Mouse (Mus musculus) lung, embryonic 16.5 days (tissue): ENCODE results near the gene Atpif1. TPM values are rescaled to one million over a fixed set of nuclear protein-coding genes. Genes with fewer than 3 reads are reported as not detected.

Source experiments
- ATAC-seq: fragments of 200-750 bp; cut with Nextera tagmentation; 2 replicates; pipeline ENCODE4 v1.8.0; 2017; ENCODE audit warnings: low read depth, mild to moderate bottlenecking, moderate library complexity
- H3K27ac ChIP-seq: fragments of 300-500 bp; sonication (generic); 2 replicates; pipeline ENCODE4 v1.5.1; 2014; ENCODE audit warnings: mild to moderate bottlenecking, control low read depth, low read length
- H3K27me3 ChIP-seq: fragments of 300-500 bp; sonication (generic); 2 replicates; pipeline ENCODE4 v1.6.1; 2014; ENCODE audit warnings: low read depth, low read length, mixed read lengths; ENCODE audit not compliant: control insufficient read depth, insufficient read depth
- H3K36me3 ChIP-seq: fragments of 300-500 bp; sonication (generic); 2 replicates; pipeline ENCODE4 v1.6.1; 2014; ENCODE audit warnings: low read length; ENCODE audit not compliant: control insufficient read depth, insufficient read depth
- H3K4me1 ChIP-seq: fragments of 300-500 bp; sonication (generic); replicated peaks from 2 replicates; pipeline ENCODE4 v1.6.1; 2014; ENCODE audit warnings: low read length, mixed read lengths; ENCODE audit not compliant: control insufficient read depth, insufficient read depth
- H3K4me2 ChIP-seq: fragments of 300-500 bp; sonication (generic); 2 replicates; pipeline ENCODE4 v1.6.1; 2014; ENCODE audit warnings: low read depth, low read length, control low read depth
- H3K4me3 ChIP-seq: fragments of 300-500 bp; sonication (generic); 2 replicates; pipeline ENCODE4 v1.5.1; 2014; ENCODE audit warnings: mild to moderate bottlenecking, low read length, control low read depth
- H3K9ac ChIP-seq: fragments of 300-500 bp; sonication (generic); 2 replicates; pipeline ENCODE4 v1.6.1; 2014; ENCODE audit warnings: low read length, control low read depth
- H3K9me3 ChIP-seq: fragments of 300-500 bp; sonication (generic); 2 replicates; pipeline ENCODE4 v1.6.1; 2016; ENCODE audit warnings: low read length; ENCODE audit not compliant: control insufficient read depth
- WGBS: fragments of 180-500 bp; shearing (Covaris S2); extraction: QIAGEN DNeasy Blood & Tissue Kit; methylation state at CpG from one replicate; pipeline ENCODE4 v1.1.7; 2014; 5-methylcytosine and 5-hydroxymethylcytosine counted together
- polyA plus RNA-seq: library from polyadenylated mRNA; unstranded; fragments of >200 nt; fragmentation: Nextera tagmentation; extraction: Ambion mirVana; gene quantifications from 2 replicates; pipeline ENCODE4 v1.2.1, GENCODE M21; 2015

Gene Atpif1
- polyA plus RNA-seq, 1 experiment from 2014 or later: 986 TPM

DNA sequence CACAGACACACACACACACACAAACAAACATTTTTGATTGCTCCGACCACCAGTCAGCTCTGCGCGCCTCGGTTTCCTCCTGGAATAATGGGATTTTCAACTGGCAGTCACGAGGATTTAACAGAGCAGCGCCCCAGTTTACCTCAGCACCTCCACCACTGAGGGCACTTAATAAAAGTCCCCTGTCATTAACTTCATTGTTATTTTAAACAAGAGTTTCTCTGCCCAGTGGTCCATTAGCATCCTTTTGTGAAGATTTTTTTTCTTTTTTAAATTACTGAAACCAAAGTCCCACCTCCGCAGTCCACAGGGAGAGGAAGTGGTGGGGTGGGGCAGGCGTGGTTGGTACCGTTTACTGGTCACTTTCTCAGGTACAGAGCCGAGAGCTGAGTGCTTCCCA, 27.7 kb downstream of the Atpif1 start:
- 68% methylated on average over 10 of the region's 10 CpGs for WGBS
- no peak overlapping the region for H3K27ac ChIP-seq
- H3K36me3 ChIP-seq: no peaks in the 10 kb centered on the region
- H3K9ac ChIP-seq: no peak overlapping the region
- peaks cover 15% of the 10 kb centered on the region for H3K4me1 ChIP-seq
- H3K27me3 ChIP-seq: no peaks in the 10 kb centered on the region
- no peaks in the 10 kb centered on the region for H3K9me3 ChIP-seq
- no peak overlapping the region for H3K4me2 ChIP-seq
- no peak overlapping the region for H3K4me3 ChIP-seq
- ATAC-seq: no peak

DNA sequence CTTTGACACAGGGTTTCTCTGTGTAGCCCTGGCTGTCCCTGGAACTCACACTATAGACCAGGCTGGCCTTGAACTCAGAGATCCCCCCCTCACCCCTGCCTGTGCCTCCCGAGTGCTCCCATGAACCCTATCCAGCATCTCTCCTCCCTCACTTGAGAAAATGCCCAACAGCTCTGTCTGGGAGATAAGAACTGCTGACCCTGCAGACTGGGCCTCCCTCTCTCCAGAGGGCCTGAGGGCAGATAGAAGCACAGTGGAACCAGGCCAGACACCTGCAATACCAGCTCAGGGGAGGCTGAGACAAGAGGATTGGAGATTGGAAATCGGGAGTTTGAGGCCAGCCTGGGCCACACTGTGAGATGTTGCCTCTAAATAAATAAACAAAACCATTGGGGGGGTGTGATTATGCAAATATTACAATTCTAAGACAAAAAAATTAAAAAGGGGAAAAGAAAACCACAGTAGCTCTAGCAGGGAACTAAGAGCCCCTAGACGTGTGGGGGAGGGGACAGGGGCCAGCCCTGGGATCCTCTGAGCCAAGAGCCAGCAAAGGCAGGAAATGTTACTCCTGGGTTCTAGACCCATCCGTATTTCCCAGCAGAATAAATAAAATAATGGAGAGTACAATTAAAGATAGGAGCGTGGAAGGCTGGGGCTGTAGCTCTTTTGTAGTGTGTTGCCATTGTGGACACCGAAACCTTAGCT, 28.3 kb downstream of the Atpif1 start:
- ATAC-seq: no peak
- H3K27me3 ChIP-seq: no peaks in the 10 kb centered on the region
- H3K9ac ChIP-seq: no peak overlapping the region; the same call in 1 of the 2 replicates
- WGBS: 63% methylated on average over 6 of the region's 6 CpGs
- no peak overlapping the region for H3K4me3 ChIP-seq
- H3K36me3 ChIP-seq: no peaks in the 10 kb centered on the region
- H3K9me3 ChIP-seq: no peaks in the 10 kb centered on the region
- H3K4me2 ChIP-seq: no peak overlapping the region
- no peak overlapping the region for H3K27ac ChIP-seq
- peaks cover 15% of the 10 kb centered on the region for H3K4me1 ChIP-seq

DNA sequence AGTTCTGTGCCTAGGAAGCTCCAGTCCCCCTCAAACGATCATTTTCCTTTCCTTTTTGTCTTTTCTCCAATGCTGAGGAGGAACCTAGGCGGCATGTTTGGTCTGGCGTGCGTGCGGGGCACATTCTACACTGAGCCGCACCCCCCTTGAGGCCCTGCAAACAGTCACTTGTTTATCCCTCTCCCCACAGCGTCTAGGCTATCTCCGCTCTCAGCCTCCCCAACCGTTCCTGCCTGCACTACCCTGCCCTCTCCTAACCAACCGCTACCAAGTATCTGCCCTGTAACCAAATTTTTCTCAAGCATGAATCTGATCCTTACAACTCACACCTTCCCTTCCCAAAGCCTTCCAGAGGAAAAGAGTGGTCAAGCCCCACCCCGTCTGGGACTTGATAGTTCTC, 30.1 kb downstream of the Atpif1 start:
- no peak overlapping the region for H3K27ac ChIP-seq

DNA sequence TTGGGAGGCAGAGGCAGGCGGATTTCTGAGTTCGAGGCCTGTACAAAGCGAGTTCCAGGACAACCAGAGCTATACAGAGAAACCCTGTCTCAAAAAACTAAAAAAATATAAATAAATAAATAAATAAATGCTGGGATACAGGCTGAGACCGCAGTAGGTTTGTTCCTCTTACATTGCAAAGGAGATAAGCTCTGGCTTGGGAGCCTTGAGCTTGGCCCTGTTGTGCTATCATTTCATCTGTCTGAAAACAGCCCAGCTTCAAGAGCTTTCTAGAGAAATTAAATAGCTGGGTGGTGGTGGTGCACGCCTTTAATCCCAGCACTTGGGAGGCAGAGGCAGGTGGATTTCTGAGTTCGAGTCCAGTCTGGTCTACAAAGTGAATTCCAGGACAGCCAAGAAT, 31.8 kb downstream of the Atpif1 start:
- no peak for ATAC-seq

More for the DNA sequence above, 30.1 kb downstream of the Atpif1 start:
- H3K4me3 ChIP-seq: no peak overlapping the region
- WGBS: 70% methylated on average over 11 of the region's 11 CpGs
- H3K9ac ChIP-seq: no peak overlapping the region
- ATAC-seq: no peak
- H3K4me1 ChIP-seq: peaks cover 7% of the 10 kb centered on the region
- H3K9me3 ChIP-seq: no peaks in the 10 kb centered on the region
- H3K4me2 ChIP-seq: no peak overlapping the region
- H3K27me3 ChIP-seq: no peaks in the 10 kb centered on the region
- H3K36me3 ChIP-seq: no peaks in the 10 kb centered on the region

DNA sequence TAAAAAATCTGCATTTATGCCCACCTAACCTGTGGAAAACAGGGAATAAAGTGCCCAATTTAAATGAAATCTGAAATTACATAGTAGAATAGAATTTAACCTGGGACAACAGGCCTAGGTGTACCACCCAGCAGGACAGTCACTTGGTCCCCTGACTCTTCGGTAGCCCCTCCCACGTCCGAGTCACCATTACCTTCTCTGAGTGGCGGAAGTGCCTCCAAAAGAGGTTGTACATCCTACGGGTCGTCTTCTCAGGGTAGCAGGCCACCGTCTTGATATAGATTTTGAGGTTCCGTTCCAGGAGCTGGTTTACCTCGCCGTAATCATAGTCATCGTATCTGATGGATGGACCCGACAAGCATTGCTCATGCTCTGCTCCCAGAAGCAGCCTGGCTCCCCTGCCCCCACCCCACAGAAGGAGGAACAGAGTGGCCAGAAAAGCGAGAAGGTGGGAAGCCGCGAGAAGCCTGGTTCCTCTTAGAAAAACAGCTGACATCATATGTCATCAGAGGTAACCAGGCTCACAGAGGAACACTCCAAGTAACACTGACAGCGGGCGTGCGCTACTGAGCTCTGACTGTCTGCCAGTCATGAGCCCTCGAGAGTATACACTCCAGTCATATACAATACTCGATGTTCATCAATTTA, 39.1 kb downstream of the Atpif1 start:
- H3K4me2 ChIP-seq: no peak overlapping the region
- no peak overlapping the region for H3K4me3 ChIP-seq
- H3K9me3 ChIP-seq: no peaks in the 10 kb centered on the region
- no peak for ATAC-seq
- WGBS: 81% methylated on average over 20 of the region's 20 CpGs
- H3K4me1 ChIP-seq: peaks cover under 1% of the 10 kb centered on the region; the same call in 1 of the 2 replicates
- H3K27ac ChIP-seq: no peak overlapping the region
- no peaks in the 10 kb centered on the region for H3K27me3 ChIP-seq
- H3K9ac ChIP-seq: no peak overlapping the region
- peaks cover 21% of the 10 kb centered on the region for H3K36me3 ChIP-seq

More for the DNA sequence above, 31.8 kb downstream of the Atpif1 start:
- Histone ChIP-seq H3K4me3 (no peak overlapping the region), H3K4me1 (no peaks in the 10 kb centered on the region; the same call in 1 of the 2 replicates), H3K36me3 (peaks cover 7% of the 10 kb centered on the region), H3K9me3 (no peaks in the 10 kb centered on the region), H3K27ac (no peak overlapping the region), H3K27me3 (no peaks in the 10 kb centered on the region), H3K9ac (no peak overlapping the region), H3K4me2 (no peak overlapping the region)
- 93% methylated on average over 6 of the region's 6 CpGs for WGBS

DNA sequence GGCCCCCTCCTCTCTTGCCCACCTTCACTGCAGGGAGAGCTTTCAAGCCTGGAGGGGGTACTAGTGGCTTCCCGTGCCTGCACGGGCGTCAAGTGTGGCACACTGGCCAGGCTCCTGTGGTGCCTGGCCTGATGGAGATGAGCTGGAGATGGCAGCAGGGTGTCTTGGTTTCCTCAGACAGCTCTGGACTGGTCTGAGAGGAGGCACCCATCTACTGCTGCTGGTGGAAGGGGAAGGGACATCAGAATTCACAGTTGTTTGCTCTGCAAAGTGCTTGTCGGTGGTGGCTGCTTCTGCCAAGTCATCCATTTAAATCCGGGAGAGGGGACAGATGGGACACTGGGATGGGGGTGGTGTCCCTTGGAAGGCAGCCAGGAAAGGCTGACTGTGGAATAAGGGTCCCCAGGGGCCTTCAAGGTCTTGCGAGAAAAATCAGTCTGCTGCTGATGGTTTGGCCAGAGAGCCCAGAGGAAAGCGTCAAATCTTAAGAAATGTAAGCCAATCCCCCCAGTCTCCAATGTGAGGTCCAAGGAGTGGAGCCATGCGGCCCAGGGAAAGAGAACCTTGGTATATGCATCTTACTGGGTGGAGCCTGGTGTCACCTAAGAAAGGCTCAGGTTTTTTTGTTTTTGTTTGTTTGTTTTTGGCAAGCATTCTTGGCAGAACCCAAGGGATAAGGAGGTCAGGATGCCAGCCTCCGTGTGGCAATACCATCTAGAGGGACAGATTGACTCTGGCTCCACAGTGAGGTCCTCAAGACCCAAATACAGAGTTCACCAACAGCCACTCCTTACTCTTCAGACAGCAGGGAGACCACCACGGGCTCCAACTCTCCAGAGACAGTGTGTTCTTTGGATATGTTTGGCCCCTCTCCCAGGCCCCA, 41.0 kb downstream of the Atpif1 start:
- Histone ChIP-seq H3K4me3 (no peak overlapping the region), H3K9me3 (no peaks in the 10 kb centered on the region), H3K36me3 (peaks cover 18% of the 10 kb centered on the region), H3K9ac (no peak overlapping the region), H3K27ac (no peak overlapping the region), H3K4me2 (no peak overlapping the region), H3K4me1 (peaks cover 8% of the 10 kb centered on the region), H3K27me3 (no peaks in the 10 kb centered on the region)
- ATAC-seq: no peak
- 43% methylated on average over 10 of the region's 10 CpGs for WGBS

DNA sequence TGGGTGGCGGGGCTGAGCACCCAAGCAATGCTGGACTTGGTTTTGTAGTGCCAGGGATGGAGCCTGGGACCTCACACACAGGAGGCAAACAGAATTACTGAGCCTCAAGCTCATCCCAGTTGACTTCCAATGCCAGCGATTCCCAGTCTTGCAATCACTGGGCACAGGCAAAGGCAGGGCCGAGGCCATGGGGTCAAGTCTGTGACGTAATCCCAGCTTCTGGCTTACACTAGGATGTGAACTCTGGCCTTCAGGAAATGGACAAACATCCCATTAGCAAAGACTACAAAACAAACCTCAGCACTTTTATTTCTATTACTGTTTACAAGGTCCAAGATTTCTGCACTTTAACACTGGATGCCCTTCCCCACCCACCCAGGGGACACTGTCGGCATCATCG, 41.7 kb downstream of the Atpif1 start:
- H3K9ac ChIP-seq: no peak overlapping the region
- H3K4me2 ChIP-seq: no peak overlapping the region
- no peak; the same call in 1 of the 2 replicates for ATAC-seq
- H3K27me3 ChIP-seq: no peaks in the 10 kb centered on the region
- no peak overlapping the region for H3K27ac ChIP-seq
- H3K36me3 ChIP-seq: peaks cover 15% of the 10 kb centered on the region
- no peaks in the 10 kb centered on the region for H3K9me3 ChIP-seq
- peaks cover 8% of the 10 kb centered on the region for H3K4me1 ChIP-seq
- no peak overlapping the region for H3K4me3 ChIP-seq
- 78% methylated on average over 6 of the region's 6 CpGs for WGBS

DNA sequence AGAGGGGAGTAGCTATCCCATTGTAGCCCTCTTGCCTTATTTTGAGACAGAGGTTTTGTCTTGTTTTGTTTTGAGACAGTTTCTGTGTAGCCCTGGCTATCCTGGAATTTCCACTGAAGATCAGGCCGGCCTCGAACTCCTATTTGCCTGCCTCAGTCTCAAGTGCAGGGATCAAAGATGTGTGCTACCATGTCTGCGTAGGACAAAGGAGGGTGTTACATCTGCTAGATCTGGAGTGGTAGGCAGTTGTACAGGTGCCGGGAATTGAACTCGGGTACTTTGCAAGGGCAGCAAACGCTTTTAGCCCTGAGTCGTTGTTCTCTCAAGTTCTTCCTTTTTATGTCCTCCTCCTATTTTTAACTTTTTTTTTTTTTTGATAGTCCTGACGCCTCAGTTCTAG, 42.4 kb downstream of the Atpif1 start:
- Histone ChIP-seq H3K9me3 (no peaks in the 10 kb centered on the region), H3K4me3 (no peak overlapping the region), H3K36me3 (peaks cover 12% of the 10 kb centered on the region; the same call in 1 of the 2 replicates), H3K4me2 (no peak overlapping the region), H3K4me1 (peaks cover 8% of the 10 kb centered on the region), H3K9ac (no peak overlapping the region), H3K27me3 (no peaks in the 10 kb centered on the region), H3K27ac (no peak overlapping the region)
- WGBS: 88% methylated on average over 8 of the region's 8 CpGs
- ATAC-seq: no peak
